Mouse (Mus musculus): ENCODE data around the gene Vipr2.

Gene Vipr2

GRCm38 (mm10) chr12:116094765-116095555, 17.4 kb downstream of the Vipr2 start:
- in situ Hi-C loops (cut with MboI, MseI): loop anchor here (10.0 kb wide), 1 partner anchor 920 kb away; no protein-coding TSS in a partner anchor

- in situ Hi-C loops (cut with MboI, MseI): loop anchor here (10.0 kb wide), 1 partner anchor 922 kb away; no protein-coding TSS in a partner anchor
These were observed 18.9 kb downstream of the Vipr2 start for GRCm38 (mm10) chr12:116096361-116096904.

- in situ Hi-C loops (cut with MboI, MseI): loop anchor here (10.0 kb wide), 1 partner anchor 922 kb away; no protein-coding TSS in a partner anchor
These were observed 19.6 kb downstream of the Vipr2 start for GRCm38 (mm10) chr12:116097166-116097565.

GRCm38 (mm10) chr12:116101945-116102344, 24.4 kb downstream of the Vipr2 start:
- in situ Hi-C loops (cut with MboI, MseI): no loop called here

GRCm38 (mm10) chr12:116109451-116110353, 32.2 kb downstream of the Vipr2 start:
- in situ Hi-C loops (cut with MboI, MseI): loop anchor here (5.0 kb wide), 1 partner anchor 52 kb away; no protein-coding TSS in a partner anchor

- in situ Hi-C loops (cut with MboI, MseI): no loop called here
These were observed 33.6 kb downstream of the Vipr2 start for GRCm38 (mm10) chr12:116111007-116111694.

GRCm38 (mm10) chr12:116115781-116116180, 38.3 kb downstream of the Vipr2 start:
- in situ Hi-C loops (cut with MboI, MseI): no loop called here

- in situ Hi-C loops (cut with MboI, MseI): no loop called here
These were observed 38.9 kb downstream of the Vipr2 start for GRCm38 (mm10) chr12:116116455-116116854.

GRCm38 (mm10) chr12:116117352-116117929, 39.9 kb downstream of the Vipr2 start:
- in situ Hi-C loops (cut with MboI, MseI): no loop called here

GRCm38 (mm10) chr12:116119001-116119400, 41.5 kb downstream of the Vipr2 start:
- in situ Hi-C loops (cut with MboI, MseI): no loop called here

- in situ Hi-C loops (cut with MboI, MseI): no loop called here
These were observed 46.3 kb downstream of the Vipr2 start for GRCm38 (mm10) chr12:116123786-116124185.

- in situ Hi-C loops (cut with MboI, MseI): loop anchor here (5.0 kb wide), 1 partner anchor 44 kb away; no protein-coding TSS in a partner anchor
These were observed 53.4 kb downstream of the Vipr2 start for GRCm38 (mm10) chr12:116130936-116131335.

GRCm38 (mm10) chr12:116132909-116133308, 55.4 kb downstream of the Vipr2 start:
- in situ Hi-C loops (cut with MboI, MseI): loop anchor here (5.0 kb wide), 1 partner anchor 46 kb away; no protein-coding TSS in a partner anchor

- in situ Hi-C loops (cut with MboI, MseI): loop anchor here (5.0 kb wide), 1 partner anchor 46 kb away; no protein-coding TSS in a partner anchor
These were observed 58.4 kb downstream of the Vipr2 start for GRCm38 (mm10) chr12:116135906-116136305.

GRCm38 (mm10) chr12:116138322-116139205, 61.0 kb downstream of the Vipr2 start:
- in situ Hi-C loops (cut with MboI, MseI): loop anchor here (5.0 kb wide), 1 partner anchor 44 kb away; no protein-coding TSS in a partner anchor

- in situ Hi-C loops (cut with MboI, MseI): no loop called here
These were observed 63.1 kb downstream of the Vipr2 start for GRCm38 (mm10) chr12:116140605-116141004.

GRCm38 (mm10) chr12:116141816-116142215, 64.3 kb downstream of the Vipr2 start:
- in situ Hi-C loops (cut with MboI, MseI): no loop called here

- in situ Hi-C loops (cut with MboI, MseI): no loop called here
These were observed 64.9 kb downstream of the Vipr2 start for GRCm38 (mm10) chr12:116142464-116142863.

- in situ Hi-C loops (cut with MboI, MseI): no loop called here
These were observed 67.7 kb downstream of the Vipr2 start for GRCm38 (mm10) chr12:116145246-116145645.

- in situ Hi-C loops (cut with MboI, MseI): no loop called here
These were observed 68.2 kb downstream of the Vipr2 start for GRCm38 (mm10) chr12:116145686-116146085.
